Mouse (Mus musculus) kidney, embryonic 14.5 days (tissue): ENCODE data around the gene Pcolce2. TPM values are rescaled to one million over a fixed set of nuclear protein-coding genes. Genes with fewer than 3 reads are reported as not detected.

Source experiments
- ATAC-seq: fragments of 200-750 bp; cut with Nextera tagmentation; 2 replicates; pipeline ENCODE4 v1.8.0; 2017; ENCODE audit warnings: moderate number of reproducible peaks, mild to moderate bottlenecking, moderate TSS enrichment, moderate library complexity; ENCODE audit not compliant: low FRiP score, low TSS enrichment
- H3K27ac ChIP-seq: fragments of 300-500 bp; sonication (generic); 2 replicates; pipeline ENCODE4 v1.5.1; 2014; ENCODE audit warnings: low read depth, mild to moderate bottlenecking, low read length, moderate library complexity, mixed read lengths
- H3K27me3 ChIP-seq: fragments of 300-500 bp; sonication (generic); 2 replicates; pipeline ENCODE4 v1.6.1; 2014; ENCODE audit warnings: mild to moderate bottlenecking, low read length; ENCODE audit not compliant: control insufficient read depth, insufficient read depth
- H3K36me3 ChIP-seq: fragments of 300-500 bp; sonication (generic); 2 replicates; pipeline ENCODE4 v1.6.1; 2014; ENCODE audit warnings: low read length, mixed read lengths; ENCODE audit not compliant: control insufficient read depth, insufficient read depth
- H3K4me1 ChIP-seq: fragments of 300-500 bp; sonication (generic); 2 replicates; pipeline ENCODE4 v1.6.1; 2014; ENCODE audit warnings: low read length, mixed read lengths; ENCODE audit not compliant: control insufficient read depth, insufficient read depth
- H3K4me2 ChIP-seq: fragments of 300-500 bp; sonication (generic); replicated peaks from 2 replicates; pipeline ENCODE4 v1.6.1; 2014; ENCODE audit warnings: low read depth, mild to moderate bottlenecking, low read length
- H3K4me3 ChIP-seq: fragments of 300-500 bp; sonication (generic); 2 replicates; pipeline ENCODE4 v1.5.1; 2014; ENCODE audit warnings: mild to moderate bottlenecking, low read length
- H3K9ac ChIP-seq: fragments of 300-500 bp; sonication (generic); 2 replicates; pipeline ENCODE4 v1.6.1; 2014; ENCODE audit warnings: low read depth, mild to moderate bottlenecking, low read length, moderate library complexity
- H3K9me3 ChIP-seq: fragments of 300-500 bp; sonication (generic); 2 replicates; pipeline ENCODE4 v1.6.1; 2016; ENCODE audit warnings: low read length; ENCODE audit not compliant: control insufficient read depth
- WGBS: fragments of 180-500 bp; shearing (Covaris S2); extraction: QIAGEN DNeasy Blood & Tissue Kit; methylation state at CpG from one replicate; pipeline ENCODE4 v1.1.7; 2014; 5-methylcytosine and 5-hydroxymethylcytosine counted together
- polyA plus RNA-seq: library from polyadenylated mRNA; unstranded; fragments of >200 nt; fragmentation: Nextera tagmentation; extraction: Ambion mirVana; gene quantifications from 2 replicates; pipeline ENCODE4 v1.2.1, GENCODE M21; 2014

The Pcolce2 gene
- polyA plus RNA-seq, 1 experiment from 2014 or later: 1.5 TPM

DNA sequence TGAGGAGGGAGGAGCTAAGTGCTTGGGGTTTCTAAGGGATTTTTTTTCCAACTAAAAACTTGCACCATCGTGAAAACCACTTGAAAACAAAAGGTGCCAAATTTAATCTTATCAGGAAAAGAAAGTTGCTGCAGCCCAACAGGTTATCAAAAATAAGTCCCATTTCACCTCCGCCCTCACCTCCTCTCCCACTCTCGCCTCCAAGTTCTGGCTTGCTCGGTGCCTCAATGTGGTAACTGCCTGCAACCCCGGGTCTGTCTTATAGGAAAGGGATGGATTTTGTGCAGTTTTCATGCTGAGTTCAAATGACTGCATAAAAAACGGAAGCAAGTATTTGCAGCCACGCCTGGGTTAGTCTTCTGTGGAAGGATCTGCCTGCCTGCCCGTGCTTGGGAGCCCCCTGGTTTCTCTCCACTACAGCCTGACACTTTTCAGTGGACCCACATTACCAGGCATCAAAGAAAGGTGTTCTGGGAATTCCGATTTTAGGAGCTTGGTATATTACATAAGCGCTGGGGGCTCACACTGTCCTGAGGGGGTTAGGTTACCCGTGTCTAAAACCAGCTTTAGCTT is 56.2 kb downstream of the Pcolce2 start:
- H3K9ac ChIP-seq: no peak overlapping the region
- 0 out of 2 replicates have a peak overlapping the region, but pooled peaks have one; percentile 15 for H3K4me2 ChIP-seq
- no peaks in the 10 kb centered on the region for H3K27me3 ChIP-seq
- no peak for ATAC-seq
- H3K4me1 ChIP-seq: peaks cover 5% of the 10 kb centered on the region; the same call in 1 of the 2 replicates
- H3K9me3 ChIP-seq: no peaks in the 10 kb centered on the region
- no peak overlapping the region for H3K27ac ChIP-seq
- no peak overlapping the region for H3K4me3 ChIP-seq
- WGBS: 59% methylated on average over 11 of the region's 11 CpGs
- H3K36me3 ChIP-seq: no peaks in the 10 kb centered on the region

DNA sequence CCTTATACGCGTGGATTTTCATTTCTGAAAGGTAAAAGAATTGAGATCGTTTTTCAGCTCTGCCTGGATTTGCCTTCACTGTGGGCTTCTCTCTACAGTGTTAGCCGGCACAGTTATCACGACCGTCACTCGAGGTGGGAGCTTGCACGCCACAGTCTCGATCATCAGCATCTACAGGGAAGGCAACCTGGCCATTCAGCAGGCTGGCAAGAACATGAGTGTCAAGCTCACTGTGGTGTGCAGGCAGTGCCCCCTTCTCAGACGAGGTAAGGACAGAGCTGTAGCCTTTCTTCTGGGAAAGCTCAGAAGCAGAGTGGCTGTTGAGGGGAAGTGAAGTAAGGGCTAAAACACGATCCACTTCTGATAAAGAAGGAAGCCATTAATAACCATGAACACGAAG is 57.1 kb downstream of the Pcolce2 start:
- H3K9ac ChIP-seq: no peak overlapping the region
- no peaks in the 10 kb centered on the region for H3K27me3 ChIP-seq
- no peaks in the 10 kb centered on the region for H3K9me3 ChIP-seq
- H3K4me2 ChIP-seq: no peak overlapping the region
- 76% methylated on average over 12 of the region's 12 CpGs for WGBS
- H3K36me3 ChIP-seq: no peaks in the 10 kb centered on the region
- H3K27ac ChIP-seq: no peak overlapping the region
- peaks cover 5% of the 10 kb centered on the region; the same call in 1 of the 2 replicates for H3K4me1 ChIP-seq
- ATAC-seq: no peak
- no peak overlapping the region for H3K4me3 ChIP-seq

DNA sequence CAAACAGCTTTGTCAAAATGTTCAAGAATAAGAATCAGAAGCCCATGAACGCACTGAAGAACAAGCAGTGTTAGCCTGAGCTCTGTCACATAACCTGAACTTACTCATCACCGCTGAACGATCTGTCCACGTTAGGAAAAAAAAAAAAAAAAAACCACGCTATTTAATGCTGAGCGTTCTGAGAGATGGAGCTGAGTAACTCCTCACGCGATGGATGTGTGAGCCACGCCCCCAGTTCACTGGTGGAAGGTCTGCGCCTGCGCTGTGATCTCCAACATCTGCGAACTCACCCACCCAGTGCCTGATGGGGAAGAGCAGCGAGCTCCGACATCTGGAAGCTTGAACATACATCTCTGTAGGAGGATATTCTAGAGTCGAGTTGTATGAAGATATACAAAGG is 57.6 kb downstream of the Pcolce2 start:
- no peak for ATAC-seq
- Histone ChIP-seq H3K27me3 (no peaks in the 10 kb centered on the region), H3K9ac (no peak overlapping the region), H3K4me3 (no peak overlapping the region), H3K9me3 (no peaks in the 10 kb centered on the region), H3K27ac (no peak overlapping the region), H3K36me3 (no peaks in the 10 kb centered on the region), H3K4me1 (peaks cover 5% of the 10 kb centered on the region; the same call in 1 of the 2 replicates), H3K4me2 (no peak overlapping the region)
- WGBS: 89% methylated on average over 15 of the region's 15 CpGs

DNA sequence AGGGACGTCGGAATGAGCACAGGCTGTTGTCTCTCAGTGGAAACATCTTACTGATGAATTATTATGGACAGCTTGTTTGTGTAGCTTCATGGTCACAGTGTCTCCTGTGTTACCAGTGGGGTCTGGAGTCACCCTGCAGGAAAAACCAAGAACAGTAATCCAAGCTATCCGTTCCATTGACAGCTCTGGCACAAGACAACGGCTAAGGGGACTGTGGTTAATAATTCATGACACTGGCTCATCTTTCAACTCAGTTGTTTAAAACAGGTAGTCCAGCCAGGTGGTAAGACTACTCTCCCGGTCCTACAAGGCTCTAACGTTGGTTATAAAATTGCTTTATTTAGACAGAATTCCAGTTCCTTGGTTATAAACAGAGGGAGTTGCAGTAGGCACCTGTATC is 59.2 kb downstream of the Pcolce2 start:
- no peak for ATAC-seq
- Histone ChIP-seq H3K36me3 (no peaks in the 10 kb centered on the region), H3K27ac (no peak overlapping the region), H3K9ac (no peak overlapping the region), H3K9me3 (no peaks in the 10 kb centered on the region), H3K27me3 (no peaks in the 10 kb centered on the region), H3K4me3 (no peak overlapping the region), H3K4me1 (peaks cover 5% of the 10 kb centered on the region; the same call in 1 of the 2 replicates), H3K4me2 (no peak overlapping the region)
- 51% methylated on average over 6 of the region's 6 CpGs for WGBS

DNA sequence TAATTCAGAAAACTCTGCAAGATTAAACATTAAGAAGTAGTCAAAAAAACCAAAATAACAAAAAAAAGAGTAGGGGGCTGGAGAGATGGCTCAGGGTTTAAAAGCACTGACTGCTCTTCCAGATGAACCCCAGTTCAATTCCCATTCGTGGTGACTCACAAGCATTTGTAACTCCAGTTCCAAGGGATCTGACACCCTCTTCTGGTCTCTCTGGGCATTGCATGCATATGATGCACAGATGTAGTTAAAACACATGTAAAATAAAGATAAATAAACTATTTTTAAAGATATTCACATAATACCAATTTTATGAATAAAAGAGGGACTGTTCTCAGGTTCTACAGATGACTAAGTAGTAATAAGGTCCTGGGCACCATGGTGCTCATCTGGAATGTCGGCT is 60.4 kb downstream of the Pcolce2 start:
- WGBS: 59% methylated on average over 2 of the region's 2 CpGs
- H3K27ac ChIP-seq: no peak overlapping the region

DNA sequence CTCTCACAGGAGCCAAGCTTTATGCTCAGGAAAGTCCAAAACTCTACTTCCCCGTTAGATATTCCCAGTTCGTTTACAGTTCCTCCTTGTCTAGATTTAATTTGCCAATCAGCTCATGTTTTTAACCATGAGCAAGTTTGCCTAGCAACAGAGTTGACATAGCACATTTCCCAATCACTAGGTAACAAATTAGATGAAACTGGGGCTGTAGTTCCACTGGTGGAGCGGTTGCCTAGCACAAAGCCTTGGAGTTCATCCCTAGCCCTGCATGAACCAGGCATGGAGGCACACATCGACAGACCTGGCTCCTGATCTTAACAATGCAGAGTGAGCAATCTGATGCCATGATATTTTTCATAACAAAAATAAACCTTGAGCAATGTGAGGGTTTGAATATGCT is 61.9 kb downstream of the Pcolce2 start:
- Histone ChIP-seq H3K36me3 (no peaks in the 10 kb centered on the region), H3K4me2 (no peak overlapping the region), H3K4me3 (no peak overlapping the region), H3K4me1 (no peaks in the 10 kb centered on the region; the same call in 1 of the 2 replicates), H3K27me3 (no peaks in the 10 kb centered on the region), H3K9me3 (no peaks in the 10 kb centered on the region), H3K9ac (no peak overlapping the region), H3K27ac (no peak overlapping the region)
- no peak for ATAC-seq
- 90% methylated on average over 4 of the region's 4 CpGs for WGBS

More for the DNA sequence above, 60.4 kb downstream of the Pcolce2 start:
- Histone ChIP-seq H3K9me3 (no peaks in the 10 kb centered on the region), H3K36me3 (no peaks in the 10 kb centered on the region), H3K27me3 (no peaks in the 10 kb centered on the region), H3K4me1 (peaks cover 5% of the 10 kb centered on the region; the same call in 1 of the 2 replicates), H3K4me3 (no peak overlapping the region), H3K9ac (no peak overlapping the region), H3K4me2 (no peak overlapping the region)
- no peak for ATAC-seq

DNA sequence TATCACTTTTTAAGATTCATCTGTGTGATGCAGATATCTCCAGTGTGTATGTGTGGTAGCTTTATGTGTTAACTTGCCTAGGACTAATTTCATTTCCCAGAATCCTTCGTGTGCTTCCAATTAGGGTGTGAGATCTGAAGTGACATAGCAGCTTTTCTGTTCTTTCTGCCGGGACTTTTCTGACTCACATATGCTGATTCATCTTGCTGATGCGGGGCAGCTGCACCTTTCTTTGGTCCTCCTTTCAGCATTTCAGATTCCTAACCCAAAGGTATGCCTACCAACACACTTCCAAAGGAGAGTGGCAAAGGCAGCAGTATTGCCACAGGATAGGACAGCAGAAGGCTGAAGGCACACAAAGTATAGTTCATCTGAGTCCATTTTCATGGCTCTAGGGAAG is 66.7 kb downstream of the Pcolce2 start:
- no peak for ATAC-seq
- Histone ChIP-seq H3K4me3 (no peak overlapping the region), H3K4me2 (no peak overlapping the region), H3K27me3 (no peaks in the 10 kb centered on the region), H3K4me1 (no peaks in the 10 kb centered on the region), H3K9ac (no peak overlapping the region), H3K9me3 (no peaks in the 10 kb centered on the region), H3K36me3 (no peaks in the 10 kb centered on the region), H3K27ac (no peak overlapping the region)
- 84% methylated on average over 3 of the region's 3 CpGs for WGBS

DNA sequence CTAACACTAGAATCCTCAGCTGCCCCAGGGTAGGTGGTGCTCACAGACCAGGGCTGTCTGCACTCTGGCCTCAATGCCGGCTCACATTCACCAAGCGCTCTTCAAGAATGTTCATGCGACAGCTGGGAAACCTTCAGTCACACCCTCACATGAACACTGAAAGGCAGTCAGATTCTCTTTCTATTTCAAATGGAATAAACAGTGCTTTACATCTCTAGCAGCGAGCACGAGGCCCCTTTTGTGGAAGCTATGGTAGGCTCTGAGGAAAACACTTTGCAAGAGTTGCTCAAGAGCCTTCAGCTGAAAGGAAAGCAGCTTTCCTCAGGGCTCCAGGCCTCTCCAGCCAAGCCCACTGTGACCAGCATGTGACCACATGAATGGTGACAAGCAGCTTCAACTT is 68.0 kb downstream of the Pcolce2 start:
- H3K9ac ChIP-seq: no peak overlapping the region
- no peak overlapping the region for H3K27ac ChIP-seq
- no peak overlapping the region for H3K4me2 ChIP-seq
- no peaks in the 10 kb centered on the region for H3K27me3 ChIP-seq
- no peak for ATAC-seq
- H3K36me3 ChIP-seq: no peaks in the 10 kb centered on the region
- H3K9me3 ChIP-seq: no peaks in the 10 kb centered on the region
- no peaks in the 10 kb centered on the region for H3K4me1 ChIP-seq
- 94% methylated on average over 5 of the region's 5 CpGs for WGBS
- no peak overlapping the region for H3K4me3 ChIP-seq

DNA sequence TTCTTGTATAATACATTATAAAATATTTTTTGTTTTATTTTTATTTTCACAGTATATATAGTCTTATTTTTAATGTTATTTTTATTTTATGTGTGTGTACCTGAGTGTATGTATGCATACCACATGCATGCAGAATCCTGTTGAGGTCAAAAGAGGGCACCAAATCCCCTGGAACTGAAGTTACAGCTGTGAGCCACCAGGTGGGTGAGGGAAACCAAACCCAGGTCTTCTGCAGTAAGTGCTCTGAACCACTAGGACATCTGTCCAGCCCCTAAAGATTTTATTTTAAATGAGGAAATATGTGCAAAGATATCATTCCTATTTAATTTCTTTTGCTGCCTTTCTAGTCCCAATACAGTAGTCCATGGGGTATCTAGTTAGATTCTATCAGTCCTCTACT is 71.5 kb downstream of the Pcolce2 start:
- Histone ChIP-seq H3K27me3 (no peaks in the 10 kb centered on the region), H3K9me3 (no peaks in the 10 kb centered on the region), H3K4me3 (no peak overlapping the region), H3K4me1 (no peaks in the 10 kb centered on the region), H3K9ac (no peak overlapping the region), H3K36me3 (no peaks in the 10 kb centered on the region), H3K27ac (no peak overlapping the region), H3K4me2 (no peak overlapping the region)
- ATAC-seq: no peak
